In the genomic region with DNA sequence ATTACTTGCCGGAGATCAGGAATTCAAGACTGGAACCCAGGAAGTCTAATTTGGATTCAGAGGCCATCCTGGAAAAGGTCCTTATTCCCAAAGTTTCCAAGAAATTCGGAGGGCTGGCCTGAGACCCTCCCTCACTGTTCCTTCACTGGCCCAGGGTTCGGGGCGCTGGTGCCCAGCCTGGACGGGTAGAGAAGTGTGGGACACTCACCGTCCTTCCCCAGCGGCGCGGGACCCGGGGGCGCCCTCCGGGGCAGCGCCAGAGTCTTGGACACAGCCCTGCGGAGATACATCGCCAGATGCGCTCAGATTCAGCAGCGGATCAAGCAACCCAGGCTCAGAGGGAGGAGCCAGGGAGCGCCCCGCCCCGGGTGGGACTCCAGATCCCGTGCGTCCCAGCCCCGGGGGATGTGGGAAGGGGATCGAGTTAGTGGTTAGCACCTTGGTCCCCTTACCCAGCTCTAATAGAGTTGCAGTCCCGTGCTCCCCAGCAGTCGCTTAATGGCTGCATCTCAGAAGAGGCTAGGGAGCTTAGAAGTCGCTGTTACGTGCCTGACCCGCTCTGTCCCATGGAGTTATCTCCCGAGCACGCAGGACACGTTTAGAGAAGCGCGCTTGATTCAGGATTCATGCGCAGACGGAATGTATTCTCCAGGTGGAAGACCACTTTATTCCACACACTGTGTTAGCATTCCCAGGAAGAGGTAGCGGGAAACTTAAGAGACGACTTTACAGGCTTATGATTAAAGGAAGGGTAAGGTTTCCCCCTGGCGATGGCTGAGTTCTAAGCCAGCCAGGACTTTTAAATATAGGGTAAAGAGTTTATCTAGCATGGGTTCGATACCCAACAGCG, we compare ENCODE assay signal across 8 mouse cellular contexts. TPM values are rescaled to one million over a fixed set of nuclear protein-coding genes. Genes with fewer than 3 reads are reported as not detected.
DNase-seq lines count a peak whose midpoint lies in the region; ATAC-seq and TF ChIP-seq lines count a peak whose summit lies in the region.

A gene (minus strand): TSS at position 520 of the 850 bp plus-strand sequence.

- peak within 1 kb of the TSS; percentile 85 for H3K4me2 ChIP-seq in hindbrain, embryonic 16.5 days (ENCODE audit: low read length)
- peak within 1 kb of the TSS; percentile 81 for H3K4me2 ChIP-seq in liver, embryonic 14.5 days (ENCODE audit: low read depth)

- no peaks in the 10 kb centered on the region for H3K9me3 ChIP-seq in hindbrain, embryonic 16.5 days (ENCODE audit: control insufficient read depth, low read length)
- H3K9me3 ChIP-seq in liver, embryonic 14.5 days (ENCODE audit: control insufficient read depth, low read length): no peaks in the 10 kb centered on the region

- TF ChIP-seq EP300 in liver, embryonic 14.5 days (IDR thresholded peaks at IDR 0.05; ENCODE audit: low read depth): peak; percentile 25

- no peak within 1 kb of the TSS for H3K27ac ChIP-seq in hindbrain, embryonic 16.5 days (ENCODE audit: low read depth, low read length)
- H3K27ac ChIP-seq in liver, embryonic 14.5 days: no peak within 1 kb of the TSS

- peaks cover 7% of the 10 kb centered on the region for H3K4me1 ChIP-seq in hindbrain, embryonic 16.5 days (ENCODE audit: control insufficient read depth, insufficient read depth, low read depth, low read length)
- H3K4me1 ChIP-seq in liver, embryonic 14.5 days (replicated peaks; ENCODE audit: control insufficient read depth in 2 of 2, insufficient read depth in 2 of 2, low read length in 1 of 2): peaks cover 3% of the 10 kb centered on the region in 2 experiments; a peak in 3 of 4 replicates

- peaks cover 11% of the 10 kb centered on the region for H3K27me3 ChIP-seq in hindbrain, embryonic 16.5 days (replicated peaks; ENCODE audit: control insufficient read depth, insufficient read depth, low read length)
- H3K27me3 ChIP-seq in liver, embryonic 14.5 days (ENCODE audit: control insufficient read depth, insufficient read depth, low read length): peaks cover 11% of the 10 kb centered on the region

- peak within 1 kb of the TSS; percentile 57 for H3K9ac ChIP-seq in hindbrain, embryonic 16.5 days (ENCODE audit: low read depth, low read length)
- H3K9ac ChIP-seq in liver, embryonic 14.5 days (replicated peaks): peak within 1 kb of the TSS; percentile 51

- peak within 1 kb of the TSS; percentile 49 for H3K4me3 ChIP-seq in hindbrain, embryonic 16.5 days (ENCODE audit: low read length)
- H3K4me3 ChIP-seq in liver, embryonic 14.5 days (ENCODE audit: insufficient read depth in 1 of 2, low read depth in 2 of 2, low read length in 2 of 2): peak within 1 kb of the TSS; percentile 64 to 77

- TF ChIP-seq CTCF in liver, embryonic 14.5 days (IDR thresholded peaks at IDR 0.05; ENCODE audit: low read depth): peak; percentile 40; the same call in 1 of the 2 replicates

- H3K36me3 ChIP-seq in hindbrain, embryonic 16.5 days (ENCODE audit: control insufficient read depth, insufficient read depth, low read length): no peaks in the 10 kb centered on the region
- no peaks in the 10 kb centered on the region for H3K36me3 ChIP-seq in liver, embryonic 14.5 days (replicated peaks; ENCODE audit: control insufficient read depth, insufficient read depth, low read depth)

- WGBS in hindbrain, embryonic 16.5 days: 3% methylated on average over 41 of the region's 41 CpGs
- WGBS in liver, embryonic 14.5 days (ENCODE audit: insufficient replicate concordance): 2% methylated on average over 41 of the region's 41 CpGs

- DNase-seq in cerebellum, adult 11 months: no peak
- DNase-seq in cerebellum, postnatal 14 days: peak; percentile 42 to 44
- peak; percentile 33 to 36 for DNase-seq in gastrocnemius, adult 8-10 months (ENCODE audit: low spot score in 2 of 2)
- peak in 2 of 3 experiments; percentile 54 to 59 for DNase-seq in liver, embryonic 14.5 days (ENCODE audit: low read depth in 3 of 3, low spot score in 3 of 3)
- DNase-seq in natural killer cell, adult 2 months (ENCODE audit: low spot score in 2 of 2): peak; percentile 10 to 40
- DNase-seq in thymus, adult 18-20 months: peak; percentile 50 to 53

- ATAC-seq in cerebellum, adult (ENCODE audit: insufficient number of reproducible peaks, low FRiP score, low TSS enrichment): 0 out of 2 replicates have a peak, but pooled peaks have one; percentile 31
- ATAC-seq in hindbrain, embryonic 16.5 days: peak; percentile 71
- ATAC-seq in liver, embryonic 14.5 days (ENCODE audit: insufficient read depth): peak; percentile 83

RNA-seq across cellular contexts. Expression of the gene that starts here (rescaled TPM):
- total RNA-seq in gastrocnemius, adult 8-10 months (2022): under 1 TPM in 1 of 4 experiments, not detected in 3; 0.85 TPM
- polyA plus RNA-seq in hindbrain, embryonic 16.5 days (2015; fragmentation: Nextera tagmentation; extraction: Ambion mirVana): 1.8 and 2.2 TPM in 2 replicates
- 0.25 and 0.48 TPM in 2 replicates for polyA plus RNA-seq in liver, embryonic 14.5 days (2012; rRNA removed)
- 0.85 and 1.00 TPM in 2 replicates for polyA plus RNA-seq in liver, embryonic 14.5 days (2014; fragmentation: Nextera tagmentation; extraction: Ambion mirVana)

Comparison
In these comparisons a context has a peak if more than half of its experiments do, and no peak if none do; other contexts are left out.
1. Peak in DNase-seq in gastrocnemius, adult 8-10 months; RNA of the gene not detected or under 1 TPM.
2. Peak in DNase-seq, ATAC-seq, H3K4me3 ChIP-seq, H3K9ac ChIP-seq and H3K4me2 ChIP-seq in liver, embryonic 14.5 days; RNA of the gene not detected or under 1 TPM.
3. ATAC-seq: peak in every context shown above with its lines; median percentile 83 in liver, embryonic 14.5 days; 71 in hindbrain, embryonic 16.5 days; 31 in cerebellum, adult.